Mouse (Mus musculus) olfactory bulb, adult 2 months (tissue): ENCODE measurements at regions not wholly inside any gene's neighbourhood (a gene's known extent, or its start where the extent isn't known, plus 50 kb on each side); places are given as distances from the start of the nearest gene placed in this dataset.

ENCODE experiments used
- CTCF ChIP-seq: fragments of 200-500 bp; IDR thresholded peaks from 2 replicates; pipeline ENCODE4 v1.5.1; 2012; ENCODE audit warnings: low read depth, mild to moderate bottlenecking, low read length, moderate library complexity; ENCODE audit not compliant: insufficient read depth
- POLR2A ChIP-seq: fragments of 200-500 bp; IDR thresholded peaks from 2 replicates; pipeline ENCODE4 v1.6.1; 2012; ENCODE audit warnings: mild to moderate bottlenecking, low read depth, low read length, moderate library complexity; ENCODE audit not compliant: insufficient read depth

- TF ChIP-seq CTCF = no peak
- no peak for TF ChIP-seq POLR2A
Observed at GRCm38 (mm10) chr10:118751110-118751509, 118.9 kb downstream of the Dyrk2 start.
